In genomic region chr12:25365600-25366267, GRCm38 (mm10) we compare ENCODE assay signal across 23 mouse cellular contexts.
A peak's percentile ranks its signal among the peaks of the same experiment; 100 is the strongest.
DNase-seq lines count a peak whose midpoint lies in the region; ATAC-seq lines count a peak whose summit lies in the region.
"Had no signal": no experiment of that assay in that cellular context is flagged by ENCODE, and none has a peak within 500 bp of the region (broad histone marks: within the 10 kb centered on the region; RNA-seq: fewer than 3 reads in every experiment).

No protein-coding gene starts in this region.

- no peak overlapping the region for H3K27ac ChIP-seq in kidney, embryonic 16.5 days (ENCODE audit: low read length)
- H3K27ac ChIP-seq in midbrain, embryonic 11.5 days (ENCODE audit: low read depth, low read length) = no peak overlapping the region
- H3K27ac ChIP-seq in midbrain, embryonic 13.5 days = no peak overlapping the region
- H3K27ac ChIP-seq: embryonic facial prominence, embryonic 12.5 days; embryonic facial prominence, embryonic 15.5 days; heart, embryonic 15.5 days; hindbrain, embryonic 10.5 days; hindbrain, embryonic 13.5 days had no signal

- peak; percentile 31 for DNase-seq in kidney, adult 9 months
- no peak for DNase-seq in kidney, postnatal 36 days
- no peak for DNase-seq in kidney, adult 18-20 months
- peak; percentile 0 for DNase-seq in midbrain, embryonic 11.5 days (ENCODE audit: low spot score, missing footprints)
- DNase-seq: adrenal gland, adult 8-10 months; adrenal gland, postnatal 25 days; cerebellum, adult 11-12 months; cerebellum, adult 8-10 months; cerebellum, postnatal 25 days; forebrain, postnatal 0 days; gastrocnemius, postnatal 25 days; heart, postnatal 36 days had no signal

- H3K9me3 ChIP-seq in kidney, embryonic 16.5 days (ENCODE audit: low read length) = no peaks in the 10 kb centered on the region
- H3K9me3 ChIP-seq in midbrain, embryonic 11.5 days (ENCODE audit: control insufficient read depth, low read length) = no peaks in the 10 kb centered on the region
- H3K9me3 ChIP-seq in midbrain, embryonic 13.5 days = no peaks in the 10 kb centered on the region
- H3K9me3 ChIP-seq: embryonic facial prominence, embryonic 12.5 days; embryonic facial prominence, embryonic 15.5 days; heart, embryonic 12.5 days; heart, embryonic 15.5 days; hindbrain, embryonic 10.5 days; hindbrain, embryonic 13.5 days had no signal

- H3K36me3 ChIP-seq in kidney, embryonic 16.5 days (ENCODE audit: insufficient read depth, low read length) = no peaks in the 10 kb centered on the region
- H3K36me3 ChIP-seq in midbrain, embryonic 11.5 days (ENCODE audit: control insufficient read depth, insufficient read depth, low read length) = no peaks in the 10 kb centered on the region
- H3K36me3 ChIP-seq in midbrain, embryonic 13.5 days = no peaks in the 10 kb centered on the region
- H3K36me3 ChIP-seq: embryonic facial prominence, embryonic 12.5 days; embryonic facial prominence, embryonic 15.5 days; heart, embryonic 12.5 days; heart, embryonic 15.5 days; hindbrain, embryonic 10.5 days; hindbrain, embryonic 13.5 days had no signal

- no peaks in the 10 kb centered on the region for H3K27me3 ChIP-seq in kidney, embryonic 16.5 days (ENCODE audit: insufficient read depth, low read length)
- H3K27me3 ChIP-seq in midbrain, embryonic 11.5 days (ENCODE audit: control insufficient read depth, insufficient read depth, low read length) = no peaks in the 10 kb centered on the region
- no peaks in the 10 kb centered on the region for H3K27me3 ChIP-seq in midbrain, embryonic 13.5 days
- H3K27me3 ChIP-seq: embryonic facial prominence, embryonic 12.5 days; embryonic facial prominence, embryonic 15.5 days; heart, embryonic 12.5 days; heart, embryonic 15.5 days had no signal

- peaks cover 9% of the 10 kb centered on the region; the same call in 1 of the 2 replicates for H3K4me1 ChIP-seq in kidney, embryonic 16.5 days (ENCODE audit: insufficient read depth, low read length)
- H3K4me1 ChIP-seq in midbrain, embryonic 11.5 days (ENCODE audit: control insufficient read depth, insufficient read depth, low read length) = no peaks in the 10 kb centered on the region
- no peaks in the 10 kb centered on the region for H3K4me1 ChIP-seq in midbrain, embryonic 13.5 days (replicated peaks)
- H3K4me1 ChIP-seq: embryonic facial prominence, embryonic 12.5 days; embryonic facial prominence, embryonic 15.5 days; heart, embryonic 15.5 days had no signal

- ATAC-seq in kidney, embryonic 16.5 days (ENCODE audit: low FRiP score, low TSS enrichment) = peak; percentile 84
- no peak for ATAC-seq in midbrain, embryonic 11.5 days (ENCODE audit: low FRiP score)
- no peak for ATAC-seq in midbrain, embryonic 13.5 days
- ATAC-seq: activated CD4-positive, CD25-positive, alpha-beta regulatory T cell, adult 4 months; forebrain, embryonic 14.5 days; forebrain, postnatal 0 days; hindbrain, embryonic 16.5 days had no signal

- no peak overlapping the region for H3K4me3 ChIP-seq in kidney, embryonic 16.5 days (ENCODE audit: low read length)
- no peak overlapping the region for H3K4me3 ChIP-seq in midbrain, embryonic 11.5 days (ENCODE audit: low read depth, low read length)
- H3K4me3 ChIP-seq in midbrain, embryonic 13.5 days (replicated peaks) = no peak overlapping the region
- H3K4me3 ChIP-seq: embryonic facial prominence, embryonic 12.5 days; embryonic facial prominence, embryonic 15.5 days; heart, embryonic 12.5 days; heart, embryonic 15.5 days; hindbrain, embryonic 10.5 days; hindbrain, embryonic 13.5 days had no signal

- no peak overlapping the region for H3K9ac ChIP-seq in kidney, embryonic 16.5 days (replicated peaks; ENCODE audit: low read length)
- no peak overlapping the region for H3K9ac ChIP-seq in midbrain, embryonic 11.5 days (ENCODE audit: low read length)
- H3K9ac ChIP-seq in midbrain, embryonic 13.5 days (replicated peaks) = no peak overlapping the region
- H3K9ac ChIP-seq: embryonic facial prominence, embryonic 12.5 days; embryonic facial prominence, embryonic 15.5 days; forebrain, postnatal 0 days; heart, embryonic 12.5 days; heart, embryonic 15.5 days; hindbrain, embryonic 13.5 days had no signal

- H3K4me2 ChIP-seq in kidney, embryonic 16.5 days (replicated peaks; ENCODE audit: low read depth, low read length) = no peak overlapping the region
- H3K4me2 ChIP-seq in midbrain, embryonic 11.5 days = no peak overlapping the region
- no peak overlapping the region for H3K4me2 ChIP-seq in midbrain, embryonic 13.5 days (replicated peaks)
- H3K4me2 ChIP-seq: embryonic facial prominence, embryonic 12.5 days; embryonic facial prominence, embryonic 15.5 days; heart, embryonic 12.5 days; heart, embryonic 15.5 days; hindbrain, embryonic 13.5 days had no signal

- 19% methylated on average over 3 of the region's 3 CpGs for WGBS in kidney, embryonic 16.5 days
- WGBS in midbrain, embryonic 11.5 days = 76% methylated on average over 3 of the region's 3 CpGs
- 83% methylated on average over 3 of the region's 3 CpGs for WGBS in midbrain, embryonic 13.5 days

Comparison
In these comparisons a context has a peak if more than half of its experiments do, and no peak if none do; other contexts are left out.
1. DNase-seq: peak in kidney, adult 9 months (single experiment) and midbrain, embryonic 11.5 days (single experiment); none in kidney, postnatal 36 days (0 of 2) and kidney, adult 18-20 months (single experiment).